Mouse (Mus musculus) hindbrain, embryonic 15.5 days (tissue): Measurements from ENCODE around the gene Mctp1. TPM values are rescaled to one million over a fixed set of nuclear protein-coding genes. Genes with fewer than 3 reads are reported as not detected.
"Not testable (repeated sequence)": the region's sequence is repeated elsewhere in the genome, so short reads cannot be mapped to it uniquely, and the experiment has no call there.

Experiments
- ATAC-seq: fragments of 200-750 bp; cut with Nextera tagmentation; 2 replicates; pipeline ENCODE4 v1.8.0; 2017; ENCODE audit warnings: low read depth, moderate number of reproducible peaks, moderate TSS enrichment; ENCODE audit not compliant: low FRiP score
- H3K27ac ChIP-seq: fragments of 300-500 bp; sonication (generic); replicated peaks from 2 replicates; pipeline ENCODE4 v1.5.1; 2015; ENCODE audit warnings: mild to moderate bottlenecking, inconsistent platforms
- H3K27me3 ChIP-seq: fragments of 300-500 bp; sonication (generic); 2 replicates; pipeline ENCODE4 v1.6.1; 2015; ENCODE audit warnings: control low read depth, inconsistent platforms
- H3K36me3 ChIP-seq: fragments of 300-500 bp; sonication (generic); 2 replicates; pipeline ENCODE4 v1.6.1; 2015; ENCODE audit warnings: control low read depth, inconsistent platforms
- H3K4me1 ChIP-seq: fragments of 300-500 bp; sonication (generic); replicated peaks from 2 replicates; pipeline ENCODE4 v1.6.1; 2015; ENCODE audit warnings: control low read depth, inconsistent platforms
- H3K4me2 ChIP-seq: fragments of 300-500 bp; sonication (generic); 2 replicates; pipeline ENCODE4 v1.6.1; 2015; ENCODE audit warnings: moderate library complexity, mild to moderate bottlenecking, inconsistent platforms
- H3K4me3 ChIP-seq: fragments of 300-500 bp; sonication (generic); 2 replicates; pipeline ENCODE4 v1.5.1; 2015; ENCODE audit warnings: mild to moderate bottlenecking, inconsistent platforms
- H3K9ac ChIP-seq: fragments of 300-500 bp; sonication (generic); 2 replicates; pipeline ENCODE4 v1.6.1; 2015; ENCODE audit warnings: inconsistent platforms
- H3K9me3 ChIP-seq: fragments of 300-500 bp; sonication (generic); 2 replicates; pipeline ENCODE4 v1.6.1; 2016; ENCODE audit warnings: control low read depth, inconsistent platforms
- whole genome bisulfite sequencing: fragments of 180-500 bp; shearing (Covaris S2); methylation state at CpG from one replicate; pipeline ENCODE4 v1.1.7; 2015; 5-methylcytosine and 5-hydroxymethylcytosine counted together
- polyA plus RNA-seq: library from polyadenylated mRNA; unstranded; fragments of >200 nt; fragmentation: Nextera tagmentation; extraction: Ambion mirVana; gene quantifications from 2 replicates; pipeline ENCODE4 v1.2.1, GENCODE M21; 2015

Gene Mctp1
- polyA plus RNA-seq, 1 experiment from 2014 or later, result 3.9 TPM

GRCm38 (mm10) chr13:76926851-76927250 lies 542.5 kb downstream of the Mctp1 start:
- no peak for ATAC-seq
- no peaks in the 10 kb centered on the region for H3K9me3 ChIP-seq
- H3K4me3 ChIP-seq, result no peak overlapping the region
- 61% methylated on average over 1 of the region's 1 CpGs for WGBS
- no peak overlapping the region for H3K9ac ChIP-seq
- H3K4me2 ChIP-seq, result no peak overlapping the region
- no peaks in the 10 kb centered on the region for H3K36me3 ChIP-seq
- H3K27ac ChIP-seq, result no peak overlapping the region
- no peaks in the 10 kb centered on the region for H3K27me3 ChIP-seq
- no peaks in the 10 kb centered on the region for H3K4me1 ChIP-seq

DNA sequence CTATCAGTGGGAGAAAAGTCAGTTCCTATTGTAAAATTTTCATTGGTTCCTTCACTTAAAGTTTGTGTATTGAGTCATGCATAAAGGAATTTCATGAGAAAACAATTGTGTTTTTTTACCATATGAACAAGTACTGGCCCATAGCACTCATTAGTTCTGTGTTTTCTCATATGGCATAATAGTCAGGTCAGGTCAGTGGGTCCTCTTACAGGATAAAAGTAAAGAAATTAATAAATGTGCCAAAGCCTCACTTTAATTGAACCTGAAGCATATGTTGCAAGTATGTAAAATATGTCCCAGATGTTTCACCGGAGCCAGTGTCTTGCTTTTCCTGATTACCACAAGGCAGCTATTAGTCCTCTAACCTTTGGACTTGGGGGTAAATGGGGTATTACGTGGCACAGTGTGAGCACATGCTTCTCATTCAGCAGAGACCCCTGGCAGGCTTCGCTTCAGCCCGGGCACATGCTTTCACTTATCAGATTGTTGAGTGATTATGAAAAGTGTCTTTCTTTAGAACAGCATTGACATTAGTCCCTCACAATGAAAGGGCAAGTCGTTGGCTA lies 543.6 kb downstream of the Mctp1 start:
- H3K4me1 ChIP-seq, result no peaks in the 10 kb centered on the region
- no peaks in the 10 kb centered on the region for H3K27me3 ChIP-seq
- H3K36me3 ChIP-seq, result no peaks in the 10 kb centered on the region
- H3K4me3 ChIP-seq, result no peak overlapping the region
- no peaks in the 10 kb centered on the region for H3K9me3 ChIP-seq
- 62% methylated on average over 5 of the region's 5 CpGs for WGBS
- H3K9ac ChIP-seq, result no peak overlapping the region
- no peak overlapping the region for H3K27ac ChIP-seq
- no peak for ATAC-seq
- H3K4me2 ChIP-seq, result no peak overlapping the region

GRCm38 (mm10) chr13:76929152-76929551 lies 544.8 kb downstream of the Mctp1 start:
- Histone ChIP-seq H3K9me3 (no peaks in the 10 kb centered on the region), H3K9ac (no peak overlapping the region), H3K27ac (no peak overlapping the region), H3K4me2 (no peak overlapping the region), H3K27me3 (no peaks in the 10 kb centered on the region), H3K4me1 (no peaks in the 10 kb centered on the region), H3K4me3 (no peak overlapping the region), H3K36me3 (no peaks in the 10 kb centered on the region)
- WGBS, result 83% methylated on average over 3 of the region's 3 CpGs
- ATAC-seq, result no peak

DNA sequence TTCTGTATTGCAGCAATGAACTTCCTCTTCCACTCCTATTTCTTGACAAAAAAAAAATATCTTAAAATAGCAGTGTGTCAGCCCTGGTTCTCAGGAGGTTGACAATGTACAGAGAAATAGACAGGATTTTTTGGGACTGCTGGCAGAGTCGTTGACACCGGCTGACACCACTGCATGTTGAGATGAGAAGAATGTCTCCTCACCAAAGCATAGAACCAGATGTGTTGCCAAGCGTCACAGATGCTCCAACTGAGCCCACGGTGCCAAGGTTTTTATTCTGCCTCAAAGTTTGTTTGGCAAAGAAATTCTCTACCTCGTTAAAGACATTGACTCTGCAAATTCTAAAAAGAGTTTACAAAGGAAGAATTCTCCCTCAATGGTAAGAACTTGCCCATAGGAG lies 548.6 kb downstream of the Mctp1 start:
- no peaks in the 10 kb centered on the region for H3K27me3 ChIP-seq
- H3K36me3 ChIP-seq, result no peaks in the 10 kb centered on the region
- H3K9me3 ChIP-seq, result no peaks in the 10 kb centered on the region
- no peaks in the 10 kb centered on the region for H3K4me1 ChIP-seq
- H3K9ac ChIP-seq, result no peak overlapping the region
- 75% methylated on average over 5 of the region's 5 CpGs for WGBS
- ATAC-seq, result no peak
- no peak overlapping the region for H3K27ac ChIP-seq
- no peak overlapping the region for H3K4me2 ChIP-seq
- H3K4me3 ChIP-seq, result no peak overlapping the region

DNA sequence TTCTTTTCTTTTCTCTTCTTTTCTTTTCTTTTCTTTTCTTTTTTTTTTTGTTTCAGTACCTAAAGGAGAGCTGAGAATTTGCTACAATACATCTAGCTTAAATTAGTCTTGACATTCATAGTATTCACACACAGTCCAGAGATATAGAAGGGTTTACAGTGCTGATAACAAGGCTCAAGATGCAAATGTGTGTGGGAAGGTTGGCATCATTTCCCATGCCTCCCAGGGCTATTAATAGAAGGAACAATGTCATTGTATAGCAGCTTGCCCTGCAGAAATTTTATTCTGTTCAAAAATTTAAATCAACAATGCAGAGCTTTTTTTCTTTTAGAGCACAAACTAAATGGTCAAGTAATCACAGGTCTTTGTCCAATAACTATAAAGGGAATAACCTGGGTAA lies 564.9 kb downstream of the Mctp1 start:
- no peaks in the 10 kb centered on the region for H3K9me3 ChIP-seq
- no peaks in the 10 kb centered on the region for H3K27me3 ChIP-seq
- no peaks in the 10 kb centered on the region for H3K36me3 ChIP-seq
- no peak for ATAC-seq
- H3K27ac ChIP-seq, result no peak overlapping the region
- H3K4me1 ChIP-seq, result no peaks in the 10 kb centered on the region
- H3K4me2 ChIP-seq, result no peak overlapping the region
- no peak overlapping the region for H3K4me3 ChIP-seq
- no peak overlapping the region for H3K9ac ChIP-seq

DNA sequence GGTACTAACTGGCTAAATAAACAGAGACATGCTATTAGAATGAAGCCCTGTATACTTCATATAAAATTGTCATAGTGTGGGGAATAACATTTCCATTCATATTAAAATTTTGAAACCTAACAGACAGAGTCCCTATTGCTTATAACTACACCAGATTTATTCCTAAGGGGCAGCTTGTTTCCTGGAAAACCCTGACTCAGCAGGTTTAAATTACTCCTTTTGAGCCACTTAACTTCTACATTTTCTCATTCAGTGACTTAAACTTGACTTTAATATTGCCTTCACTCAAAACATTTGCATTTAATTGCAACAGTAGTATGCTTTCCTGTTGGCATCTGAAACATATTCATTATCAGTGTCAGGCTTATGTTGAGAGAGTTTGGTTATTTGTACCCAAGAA lies 583.3 kb downstream of the Mctp1 start:
- Histone ChIP-seq H3K9ac (no peak overlapping the region), H3K27ac (no peak overlapping the region), H3K27me3 (no peaks in the 10 kb centered on the region), H3K4me2 (no peak overlapping the region), H3K9me3 (no peaks in the 10 kb centered on the region), H3K4me3 (no peak overlapping the region), H3K4me1 (no peaks in the 10 kb centered on the region), H3K36me3 (no peaks in the 10 kb centered on the region)
- ATAC-seq, result no peak

- WGBS, result 5% methylated on average over 2 of the region's 2 CpGs
- no peaks in the 10 kb centered on the region for H3K4me1 ChIP-seq
Observed at GRCm38 (mm10) chr13:76969386-76969785, 585.1 kb downstream of the Mctp1 start.

DNA sequence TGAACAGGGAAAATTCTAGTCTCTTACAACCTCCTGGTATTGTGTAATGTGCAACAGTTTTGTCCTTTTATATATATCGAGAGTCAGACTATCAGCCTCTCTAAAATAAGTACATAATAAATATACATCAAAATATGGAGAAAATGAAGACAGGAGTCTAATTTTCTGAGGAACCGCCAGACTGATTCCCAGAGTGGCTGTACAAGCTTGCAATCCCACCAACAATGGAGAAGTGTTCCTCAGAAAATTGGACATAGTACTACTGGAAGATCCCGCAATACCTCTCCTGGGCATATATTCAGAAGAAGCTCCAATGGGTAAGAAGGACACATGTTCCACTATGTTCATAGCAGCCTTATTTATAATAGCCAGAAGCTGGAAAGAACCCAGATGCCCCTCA lies 586.7 kb downstream of the Mctp1 start:
- not testable (repeated sequence) for ATAC-seq, H3K4me1 ChIP-seq, H3K4me3 ChIP-seq, H3K4me2 ChIP-seq, H3K9me3 ChIP-seq, H3K9ac ChIP-seq, H3K27me3 ChIP-seq, H3K36me3 ChIP-seq, H3K27ac ChIP-seq
- WGBS, result 93% methylated on average over 3 of the region's 3 CpGs

More at GRCm38 (mm10) chr13:76969386-76969785, 585.1 kb downstream of the Mctp1 start:
- Histone ChIP-seq H3K4me2 (no peak overlapping the region), H3K27ac (no peak overlapping the region), H3K27me3 (no peaks in the 10 kb centered on the region), H3K9me3 (no peaks in the 10 kb centered on the region), H3K9ac (no peak overlapping the region), H3K4me3 (no peak overlapping the region), H3K36me3 (no peaks in the 10 kb centered on the region)
- ATAC-seq, result 0 out of 2 replicates have a peak, but pooled peaks have one; percentile 63

DNA sequence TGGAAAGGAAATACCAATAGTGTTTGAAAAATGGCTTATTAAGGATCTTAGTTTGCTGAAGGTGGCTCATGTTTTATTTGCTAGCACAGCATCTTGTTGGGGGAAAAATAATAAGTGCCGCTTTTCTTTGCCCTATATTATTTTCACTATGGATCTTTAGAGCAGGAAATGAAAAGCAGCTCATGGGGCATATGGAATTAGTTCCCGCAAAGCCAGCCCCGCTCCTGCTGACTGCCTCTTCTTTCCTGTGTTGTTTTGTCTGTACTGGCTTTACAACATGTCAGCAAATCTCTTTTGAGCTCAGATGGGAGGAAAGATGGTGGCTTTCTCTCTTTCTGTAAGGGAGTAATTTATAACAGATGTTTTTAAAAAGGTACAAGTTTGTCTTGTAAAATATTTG lies 618.3 kb downstream of the Mctp1 start:
- Histone ChIP-seq H3K4me1 (no peaks in the 10 kb centered on the region), H3K4me2 (no peak overlapping the region), H3K9ac (no peak overlapping the region), H3K9me3 (no peaks in the 10 kb centered on the region), H3K36me3 (no peaks in the 10 kb centered on the region), H3K27me3 (no peaks in the 10 kb centered on the region), H3K27ac (no peak overlapping the region), H3K4me3 (no peak overlapping the region)
- no peak for ATAC-seq
- WGBS, result 61% methylated on average over 3 of the region's 3 CpGs

DNA sequence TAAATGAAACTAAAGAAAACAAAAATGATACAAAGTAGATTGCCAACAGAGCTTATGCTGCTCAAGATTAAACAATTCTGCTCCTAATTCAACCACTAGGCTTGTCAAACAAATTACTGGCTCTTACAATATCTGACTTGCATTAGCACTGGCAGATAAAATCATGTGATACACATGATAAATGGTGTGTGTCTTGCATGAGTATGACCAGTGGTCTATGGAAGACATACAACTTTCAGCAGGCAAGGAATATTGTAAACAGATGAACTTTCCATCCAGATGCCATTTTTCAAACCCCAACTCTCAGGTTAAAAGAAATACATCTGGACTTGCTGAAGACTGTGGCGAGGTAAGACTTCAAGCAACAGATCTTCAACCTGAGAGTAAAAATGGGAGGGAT lies 619.3 kb downstream of the Mctp1 start:
- Histone ChIP-seq H3K4me1 (no peaks in the 10 kb centered on the region), H3K36me3 (no peaks in the 10 kb centered on the region), H3K27me3 (no peaks in the 10 kb centered on the region), H3K27ac (no peak overlapping the region), H3K9ac (no peak overlapping the region), H3K9me3 (no peaks in the 10 kb centered on the region), H3K4me3 (no peak overlapping the region), H3K4me2 (no peak overlapping the region)
- WGBS, result 92% methylated on average over 1 of the region's 1 CpGs
- ATAC-seq, result no peak

DNA sequence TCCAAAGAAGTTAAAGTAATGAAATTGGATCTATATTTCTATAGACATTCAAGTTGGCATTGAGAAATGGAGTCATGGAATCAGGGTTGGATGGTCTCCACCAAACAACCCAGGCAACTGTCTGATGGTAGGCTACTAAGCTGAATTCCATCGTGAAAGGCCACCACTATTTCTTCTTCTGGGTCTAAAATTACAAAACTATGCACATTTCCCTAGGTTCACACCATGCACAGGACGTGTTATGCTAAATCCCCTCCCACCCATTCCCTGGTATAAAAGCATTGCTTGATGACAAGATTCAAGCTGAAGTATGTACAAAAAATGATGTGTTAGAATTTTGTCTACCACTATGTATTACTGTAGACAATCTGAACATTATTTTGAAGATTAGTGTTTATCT lies 634.5 kb downstream of the Mctp1 start:
- Histone ChIP-seq H3K36me3 (no peaks in the 10 kb centered on the region), H3K4me3 (no peak overlapping the region), H3K9ac (no peak overlapping the region), H3K4me1 (no peaks in the 10 kb centered on the region), H3K27ac (no peak overlapping the region), H3K4me2 (no peak overlapping the region), H3K27me3 (no peaks in the 10 kb centered on the region), H3K9me3 (no peaks in the 10 kb centered on the region)
- WGBS, result 94% methylated on average over 2 of the region's 2 CpGs
- ATAC-seq, result no peak

DNA sequence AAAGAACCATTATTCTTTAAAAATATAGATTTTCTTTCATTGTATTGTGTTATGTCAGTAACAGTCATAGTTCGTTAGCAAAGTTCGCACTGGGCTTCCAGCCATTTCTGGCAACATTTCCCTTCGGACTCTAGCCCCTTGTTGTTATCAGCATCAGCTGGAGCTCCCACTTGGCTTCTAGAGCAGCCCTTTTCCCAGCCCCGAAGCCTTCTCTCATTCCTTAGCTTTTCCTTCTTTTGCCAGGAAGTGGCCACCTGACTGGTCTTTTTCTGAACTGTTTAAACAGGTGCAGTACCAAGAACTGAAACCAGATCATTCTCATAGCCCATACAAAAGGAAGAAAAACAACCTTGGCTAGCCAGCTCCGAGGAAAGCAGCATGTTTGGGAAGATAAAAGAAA lies 645.3 kb downstream of the Mctp1 start:
- H3K27ac ChIP-seq, result no peak overlapping the region
- H3K27me3 ChIP-seq, result no peaks in the 10 kb centered on the region
- H3K4me1 ChIP-seq, result no peaks in the 10 kb centered on the region
- H3K4me3 ChIP-seq, result no peak overlapping the region
- WGBS, result 64% methylated on average over 5 of the region's 5 CpGs
- no peak overlapping the region for H3K9ac ChIP-seq
- no peaks in the 10 kb centered on the region for H3K36me3 ChIP-seq
- no peak overlapping the region for H3K4me2 ChIP-seq
- H3K9me3 ChIP-seq, result no peaks in the 10 kb centered on the region
- ATAC-seq, result no peak

DNA sequence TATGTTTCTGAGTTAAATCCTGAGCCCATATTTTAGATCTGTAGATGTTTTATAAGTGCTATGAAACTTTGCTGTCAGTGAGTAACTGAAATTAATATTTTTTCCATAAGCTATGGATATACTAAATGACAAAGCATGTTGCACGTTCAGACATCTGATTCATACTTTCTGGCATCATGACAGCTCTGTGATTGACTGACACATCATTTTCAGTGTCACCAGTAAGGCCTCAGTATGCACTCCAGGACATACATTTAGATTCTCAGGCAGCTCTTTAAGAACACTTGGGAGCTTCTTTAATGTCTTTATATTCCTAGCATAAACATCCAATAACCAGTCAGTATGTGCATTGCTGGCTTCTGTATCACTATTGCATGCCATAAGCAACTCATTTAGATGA lies 659.0 kb downstream of the Mctp1 start:
- H3K4me1 ChIP-seq, result peaks cover 8% of the 10 kb centered on the region; the same call in 1 of the 2 replicates
- 73% methylated on average over 1 of the region's 1 CpGs for WGBS
- no peak overlapping the region for H3K9ac ChIP-seq
- no peak overlapping the region for H3K4me2 ChIP-seq
- no peak for ATAC-seq
- no peak overlapping the region for H3K27ac ChIP-seq
- no peaks in the 10 kb centered on the region for H3K9me3 ChIP-seq
- no peak overlapping the region for H3K4me3 ChIP-seq
- H3K27me3 ChIP-seq, result no peaks in the 10 kb centered on the region
- no peaks in the 10 kb centered on the region for H3K36me3 ChIP-seq
